In genomic region chr3:121762056-121762852, GRCm38 (mm10) we compare ENCODE assay signal across 8 mouse cellular contexts. TPM values are rescaled to one million over a fixed set of nuclear protein-coding genes. Genes with fewer than 3 reads are reported as not detected.
DNase-seq lines count a peak whose midpoint lies in the region; ATAC-seq and TF ChIP-seq lines count a peak whose summit lies in the region.

No protein-coding gene starts in this region.

- H3K4me1 ChIP-seq in hindbrain, embryonic 15.5 days (replicated peaks) = no peaks in the 10 kb centered on the region
- no peaks in the 10 kb centered on the region for H3K4me1 ChIP-seq in midbrain, embryonic 13.5 days (replicated peaks)

- peaks cover 29% of the 10 kb centered on the region for H3K36me3 ChIP-seq in hindbrain, embryonic 15.5 days
- H3K36me3 ChIP-seq in midbrain, embryonic 13.5 days = peaks cover 33% of the 10 kb centered on the region

- no peak overlapping the region for H3K4me3 ChIP-seq in layer of hippocampus, adult 2 months
- no peak overlapping the region for H3K4me3 ChIP-seq in hindbrain, embryonic 15.5 days
- no peak overlapping the region for H3K4me3 ChIP-seq in midbrain, embryonic 13.5 days (replicated peaks)

- H3K4me2 ChIP-seq in hindbrain, embryonic 15.5 days = no peak overlapping the region
- no peak overlapping the region for H3K4me2 ChIP-seq in midbrain, embryonic 13.5 days (replicated peaks)

- peak; percentile 82 for TF ChIP-seq CTCF in layer of hippocampus, adult 2 months (conservative IDR thresholded peaks at IDR 0.05)

- H3K27me3 ChIP-seq in hindbrain, embryonic 15.5 days = no peaks in the 10 kb centered on the region
- H3K27me3 ChIP-seq in midbrain, embryonic 13.5 days = no peaks in the 10 kb centered on the region

- 66% methylated on average over 4 of the region's 4 CpGs for WGBS in hindbrain, embryonic 15.5 days
- WGBS in midbrain, embryonic 13.5 days = 65% methylated on average over 4 of the region's 4 CpGs

- H3K27ac ChIP-seq in layer of hippocampus, adult 2 months = no peak overlapping the region
- no peak overlapping the region for H3K27ac ChIP-seq in hindbrain, embryonic 15.5 days (replicated peaks)
- no peak overlapping the region for H3K27ac ChIP-seq in midbrain, embryonic 13.5 days

- peak; percentile 40 for ATAC-seq in activated CD4-positive, CD25-positive, alpha-beta regulatory T cell, adult 4 months
- ATAC-seq in hindbrain, embryonic 15.5 days (ENCODE audit: low FRiP score, low read depth) = peak; percentile 63; the same call in 1 of the 2 replicates
- ATAC-seq in midbrain, embryonic 13.5 days = peak; percentile 83

- no peak for DNase-seq in layer of hippocampus, adult 2 months (ENCODE audit: low spot score in 2 of 2)
- no peak for DNase-seq in layer of hippocampus, postnatal 14 days (ENCODE audit: low spot score in 2 of 2)
- no peak for DNase-seq in layer of hippocampus, adult 9-11 months
- DNase-seq in right cerebral cortex, postnatal 4 days = no peak
- DNase-seq in right cerebral cortex, postnatal 36 days (ENCODE audit: low spot score in 2 of 2) = no peak

- no peaks in the 10 kb centered on the region for H3K9me3 ChIP-seq in hindbrain, embryonic 15.5 days
- no peaks in the 10 kb centered on the region for H3K9me3 ChIP-seq in midbrain, embryonic 13.5 days

- no peak overlapping the region for H3K9ac ChIP-seq in hindbrain, embryonic 15.5 days
- H3K9ac ChIP-seq in midbrain, embryonic 13.5 days (replicated peaks) = no peak overlapping the region

RNA-seq across cellular contexts. Expression of gene F3, which starts 38.9 kb away (rescaled TPM):
- 10 to 100 TPM; 52.6 to 68.0 TPM for total RNA-seq in layer of hippocampus, adult 2 months (2021)
- total RNA-seq in layer of hippocampus, postnatal 14 days (2021) = 10 to 100 TPM; 47.2 to 47.3 TPM
- not detected for polyA plus RNA-seq in activated CD4-positive, CD25-positive, alpha-beta regulatory T cell, adult 4 months (2017; shearing (Covaris generic))
- polyA plus RNA-seq in hindbrain, embryonic 15.5 days (2015; fragmentation: Nextera tagmentation; extraction: Ambion mirVana) = 8.2 and 8.4 TPM in 2 replicates
- polyA plus RNA-seq in midbrain, embryonic 13.5 days (2015; fragmentation: Nextera tagmentation; extraction: Ambion mirVana) = 5.0 and 5.5 TPM in 2 replicates

RNA-seq across cellular contexts. Expression of gene Abcd3, which starts 52.8 kb away (rescaled TPM):
- total RNA-seq in layer of hippocampus, adult 2 months (2021) = 10 to 100 TPM; 55.7 to 55.8 TPM
- total RNA-seq in layer of hippocampus, postnatal 14 days (2021) = 10 to 100 TPM; 73.4 to 74.2 TPM
- 1 to 10 TPM; 8.6 to 9.3 TPM for polyA plus RNA-seq in activated CD4-positive, CD25-positive, alpha-beta regulatory T cell, adult 4 months (2017; shearing (Covaris generic))
- polyA plus RNA-seq in hindbrain, embryonic 15.5 days (2015; fragmentation: Nextera tagmentation; extraction: Ambion mirVana) = 71.3 and 75.7 TPM in 2 replicates
- polyA plus RNA-seq in midbrain, embryonic 13.5 days (2015; fragmentation: Nextera tagmentation; extraction: Ambion mirVana) = 62.5 and 63.0 TPM in 2 replicates
